Mouse (Mus musculus) intestine, postnatal 0 days (tissue): ENCODE data around the gene Ptprh. TPM values are rescaled to one million over a fixed set of nuclear protein-coding genes. Genes with fewer than 3 reads are reported as not detected.

Experiments used
- ATAC-seq: fragments of 200-750 bp; cut with Nextera tagmentation; 2 replicates; pipeline ENCODE4 v1.8.0; 2017; ENCODE audit warnings: mild to moderate bottlenecking, moderate TSS enrichment, moderate library complexity
- H3K27ac ChIP-seq: fragments of 300-500 bp; sonication (generic); 2 replicates; pipeline ENCODE4 v1.5.1; 2014; ENCODE audit warnings: mild to moderate bottlenecking, low read depth, low read length, moderate library complexity
- H3K27me3 ChIP-seq: fragments of 300-500 bp; sonication (generic); replicated peaks from 2 replicates; pipeline ENCODE4 v1.6.1; 2014; ENCODE audit warnings: low read length, mixed read lengths; ENCODE audit not compliant: control insufficient read depth, insufficient read depth
- H3K36me3 ChIP-seq: fragments of 300-500 bp; sonication (generic); 2 replicates; pipeline ENCODE4 v1.6.1; 2014; ENCODE audit warnings: mild to moderate bottlenecking, moderate library complexity; ENCODE audit not compliant: control insufficient read depth, insufficient read depth
- H3K4me1 ChIP-seq: fragments of 300-500 bp; sonication (generic); replicated peaks from 2 replicates; pipeline ENCODE4 v1.6.1; 2014; ENCODE audit warnings: antibody characterized with exemption, low read length, mixed read lengths; ENCODE audit not compliant: control insufficient read depth, insufficient read depth
- H3K4me2 ChIP-seq: fragments of 300-500 bp; sonication (generic); replicated peaks from 2 replicates; pipeline ENCODE4 v1.6.1; 2014; ENCODE audit warnings: low read depth, mild to moderate bottlenecking, moderate library complexity
- H3K4me3 ChIP-seq: fragments of 300-500 bp; sonication (generic); 2 replicates; pipeline ENCODE4 v1.5.1; 2014; ENCODE audit warnings: low read depth, low read length
- H3K9ac ChIP-seq: fragments of 300-500 bp; sonication (generic); 2 replicates; pipeline ENCODE4 v1.6.1; 2014; ENCODE audit warnings: mild to moderate bottlenecking, low read depth, low read length
- H3K9me3 ChIP-seq: fragments of 300-500 bp; sonication (generic); 2 replicates; pipeline ENCODE4 v1.6.1; 2016; ENCODE audit warnings: mixed run types; ENCODE audit not compliant: control insufficient read depth
- CTCF ChIP-seq: sonication (generic); IDR thresholded peaks from 2 replicates; pipeline ENCODE4 v1.5.1; 2016; ENCODE audit warnings: low read depth, mild to moderate bottlenecking, control low read depth, antibody characterized with exemption, moderate library complexity
- WGBS: fragments of 180-500 bp; shearing (Covaris S2); extraction: QIAGEN DNeasy Blood & Tissue Kit; methylation state at CpG from one replicate; pipeline ENCODE4 v1.1.7; 2014; 5-methylcytosine and 5-hydroxymethylcytosine counted together
- polyA plus RNA-seq: library from polyadenylated mRNA; unstranded; fragments of >200 nt; fragmentation: Nextera tagmentation; extraction: Ambion mirVana; gene quantifications from 2 replicates; pipeline ENCODE4 v1.2.1, GENCODE M21; 2015

Ptprh gene
- polyA plus RNA-seq, 1 experiment from 2014 or later, result 16.7 TPM

DNA sequence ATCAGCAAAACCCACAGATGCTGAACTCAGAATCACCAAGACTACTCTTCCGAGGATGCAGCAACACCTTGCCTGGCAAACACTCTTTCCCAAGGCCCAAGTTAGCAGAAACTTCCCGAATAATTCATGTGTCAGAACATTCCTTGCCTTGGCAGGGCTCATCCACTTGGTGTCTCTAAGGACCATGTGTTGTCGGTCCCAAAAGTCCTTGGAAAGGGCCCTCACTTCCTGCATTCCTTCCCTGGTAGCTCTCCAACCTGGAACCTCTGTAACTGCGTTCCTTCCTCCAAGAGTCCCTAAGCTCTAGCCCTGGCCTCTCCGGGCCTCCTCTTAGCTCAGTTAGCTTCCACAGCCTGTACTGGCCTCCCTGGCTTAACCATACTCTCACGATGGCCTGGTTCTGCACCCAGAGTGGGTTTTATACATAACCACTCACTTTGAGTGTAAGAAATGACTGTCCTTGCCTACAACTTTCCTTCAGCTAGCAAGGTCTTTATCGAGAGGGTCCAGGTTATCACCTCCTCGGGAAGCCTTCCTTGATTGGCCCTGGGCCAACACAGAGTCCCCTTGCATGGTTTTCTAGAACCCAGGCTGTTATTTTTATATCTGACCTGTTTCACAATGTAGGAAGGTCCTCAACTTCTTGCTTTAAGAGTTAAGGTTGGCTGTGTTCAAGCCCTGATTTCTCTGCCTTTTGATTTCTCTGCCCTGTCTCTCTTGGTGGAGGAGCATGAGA, 92.2 kb downstream of the Ptprh start:
- Histone ChIP-seq H3K9ac (no peak overlapping the region), H3K4me2 (no peak overlapping the region), H3K9me3 (no peaks in the 10 kb centered on the region), H3K4me3 (no peak overlapping the region), H3K36me3 (no peaks in the 10 kb centered on the region), H3K27ac (no peak overlapping the region), H3K27me3 (no peaks in the 10 kb centered on the region), H3K4me1 (0 out of 2 replicates have a peak, but pooled peaks cover 4% of the 10 kb centered on the region)
- ATAC-seq, result no peak
- WGBS, result 74% methylated on average over 8 of the region's 8 CpGs
- TF ChIP-seq CTCF, result no peak

DNA sequence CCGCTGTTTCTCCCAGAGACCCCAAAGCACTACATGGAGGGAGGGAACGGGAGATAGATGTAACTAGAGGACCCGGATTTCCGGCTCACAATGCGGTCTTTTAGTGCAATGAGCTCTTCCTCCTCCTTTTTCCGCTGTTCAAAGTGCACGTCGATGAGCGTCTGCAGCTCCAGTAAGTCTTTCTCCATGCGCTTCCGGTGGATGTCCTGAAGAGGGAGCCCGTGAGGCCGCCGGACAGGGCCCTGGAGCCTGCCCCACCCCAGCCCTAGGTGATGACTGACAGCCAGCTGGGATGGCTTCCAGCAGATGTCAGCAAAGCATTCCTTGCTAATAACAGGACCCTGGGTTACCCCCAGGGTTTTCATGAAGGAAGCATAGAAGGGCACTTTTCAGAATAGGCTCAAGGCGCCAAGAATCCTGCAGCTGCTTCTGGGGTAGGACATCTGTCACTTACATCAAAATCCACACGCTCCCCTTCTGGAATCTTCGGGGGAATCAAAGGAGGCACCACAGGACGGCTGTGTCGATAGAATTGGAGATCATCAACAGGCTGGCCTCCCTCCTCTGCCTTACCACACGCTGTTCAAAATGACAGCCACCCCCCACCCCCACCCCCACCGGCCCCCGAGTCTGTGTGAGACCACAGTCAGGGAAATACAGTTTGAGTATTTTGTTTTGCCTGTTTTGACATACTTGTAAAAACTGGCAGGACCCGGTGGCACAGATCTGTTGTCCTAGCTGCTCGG, 93.8 kb downstream of the Ptprh start:
- no peak overlapping the region for H3K9ac ChIP-seq

GRCm38 (mm10) chr7:4508739-4509116, 95.1 kb downstream of the Ptprh start:
- no peak for TF ChIP-seq CTCF
- Histone ChIP-seq H3K9me3 (no peaks in the 10 kb centered on the region), H3K4me2 (no peak overlapping the region), H3K4me1 (0 out of 2 replicates have a peak, but pooled peaks cover 4% of the 10 kb centered on the region), H3K27ac (no peak overlapping the region), H3K27me3 (no peaks in the 10 kb centered on the region), H3K9ac (no peak overlapping the region), H3K36me3 (no peaks in the 10 kb centered on the region), H3K4me3 (no peak overlapping the region)
- WGBS, result 94% methylated on average over 8 of the region's 8 CpGs
- no peak for ATAC-seq

More for the DNA sequence above, 93.8 kb downstream of the Ptprh start:
- peak; percentile 91 for ATAC-seq
- no peaks in the 10 kb centered on the region for H3K27me3 ChIP-seq
- TF ChIP-seq CTCF, result peak; percentile 96
- no peaks in the 10 kb centered on the region for H3K9me3 ChIP-seq
- WGBS, result 20% methylated on average over 24 of the region's 24 CpGs
- no peaks in the 10 kb centered on the region for H3K36me3 ChIP-seq
- peak overlapping the region; percentile 57 for H3K4me2 ChIP-seq
- no peak overlapping the region for H3K27ac ChIP-seq
- 0 out of 2 replicates have a peak, but pooled peaks cover 4% of the 10 kb centered on the region for H3K4me1 ChIP-seq
- peak overlapping the region; percentile 14; the same call in 1 of the 2 replicates for H3K4me3 ChIP-seq

- 85% methylated on average over 32 of the region's 32 CpGs for WGBS
- Histone ChIP-seq H3K9ac (no peak overlapping the region), H3K36me3 (no peaks in the 10 kb centered on the region), H3K27me3 (no peaks in the 10 kb centered on the region), H3K27ac (no peak overlapping the region), H3K4me1 (0 out of 2 replicates have a peak, but pooled peaks cover 4% of the 10 kb centered on the region), H3K4me3 (no peak overlapping the region), H3K9me3 (no peaks in the 10 kb centered on the region), H3K4me2 (no peak overlapping the region)
- no peak for ATAC-seq
- peak; percentile 55 for TF ChIP-seq CTCF
Observed at GRCm38 (mm10) chr7:4508062-4508738, 95.6 kb downstream of the Ptprh start.

DNA sequence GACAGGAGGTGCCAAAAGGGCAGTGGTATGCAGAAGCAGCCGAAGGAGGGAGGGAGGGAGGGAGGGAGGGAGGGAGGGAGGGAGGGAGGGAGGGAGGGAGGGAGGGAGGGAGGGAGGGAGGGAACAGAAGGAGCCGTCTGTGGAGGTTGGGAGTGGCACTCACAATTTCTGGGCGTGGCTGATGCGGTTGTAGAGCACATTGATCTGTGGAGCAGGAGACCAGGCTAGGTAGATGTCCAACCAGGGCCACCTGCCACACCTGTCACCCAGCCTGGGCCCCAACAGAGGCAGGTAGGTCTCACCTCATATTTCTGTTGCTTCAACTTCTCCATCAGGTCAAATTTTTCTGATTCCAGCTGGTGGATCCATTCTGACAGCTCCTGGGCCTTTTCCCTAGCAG, 96.6 kb downstream of the Ptprh start:
- no peak for ATAC-seq
- no peaks in the 10 kb centered on the region for H3K36me3 ChIP-seq
- H3K4me2 ChIP-seq, result no peak overlapping the region
- H3K27me3 ChIP-seq, result no peaks in the 10 kb centered on the region
- WGBS, result 28% methylated on average over 4 of the region's 4 CpGs
- no peak overlapping the region for H3K4me3 ChIP-seq
- H3K9ac ChIP-seq, result no peak overlapping the region
- H3K27ac ChIP-seq, result no peak overlapping the region
- no peaks in the 10 kb centered on the region for H3K9me3 ChIP-seq
- 0 out of 2 replicates have a peak, but pooled peaks cover 4% of the 10 kb centered on the region for H3K4me1 ChIP-seq
- no peak for TF ChIP-seq CTCF
